Mouse (Mus musculus) ES-E14 (cell line): ENCODE data around the gene Pakap. TPM values are rescaled to one million over a fixed set of nuclear protein-coding genes. Genes with fewer than 3 reads are reported as not detected.

ENCODE experiments used
- DNase-seq: peaks from one replicate; pipeline ENCODE4 v3.0.0-alpha.2; 2013; ENCODE audit warnings: low read depth, low spot score
- H3K27ac ChIP-seq: 2 replicates; pipeline ENCODE4 v1.5.1; 2012; ENCODE audit warnings: low read depth, mild to moderate bottlenecking, low read length, moderate library complexity, mixed read lengths; ENCODE audit not compliant: poor library complexity, insufficient read depth, severe bottlenecking
- H3K36me3 ChIP-seq: 2 replicates; pipeline ENCODE4 v1.6.1; 2012; ENCODE audit warnings: mild to moderate bottlenecking, low read length, moderate library complexity, mixed read lengths; ENCODE audit not compliant: control insufficient read depth, poor library complexity, insufficient read depth, severe bottlenecking
- H3K4me1 ChIP-seq, 2 experiments: fragments of 150-350 bp in 1 of 2; sonication (generic) in 1 of 2; 2 replicates each; pipeline ENCODE4 v1.6.1; 2012; ENCODE audit warnings: low read length in 2 of 2, mild to moderate bottlenecking in 1 of 2, mixed read lengths in 1 of 2; ENCODE audit not compliant: control insufficient read depth in 2 of 2, insufficient read depth in 2 of 2, poor library complexity in 1 of 2
- H3K4me3 ChIP-seq, 2 experiments: fragments of 150-350 bp in 1 of 2; sonication (generic) in 1 of 2; 2 replicates each; pipeline ENCODE4 v1.5.1; 2012; ENCODE audit warnings: low read length in 2 of 2, low read depth in 1 of 2, mild to moderate bottlenecking in 1 of 2, mixed read lengths in 1 of 2; ENCODE audit not compliant: insufficient read depth in 1 of 2, poor library complexity in 1 of 2, severe bottlenecking in 1 of 2
- H3K9ac ChIP-seq: 2 replicates; pipeline ENCODE4 v1.6.1; 2012; ENCODE audit warnings: low read depth, mild to moderate bottlenecking, low read length, mixed read lengths; ENCODE audit not compliant: poor library complexity, insufficient read depth, severe bottlenecking
- H3K9me3 ChIP-seq: fragments of 150-350 bp; sonication (generic); 2 replicates; pipeline ENCODE4 v1.6.1; 2012; ENCODE audit warnings: low read depth, mild to moderate bottlenecking, low read length; ENCODE audit not compliant: control insufficient read depth, insufficient read depth
- CHD2 ChIP-seq: IDR thresholded peaks from 2 replicates; pipeline ENCODE4 v1.6.1; 2014; ENCODE audit warnings: mild to moderate bottlenecking, low read depth, low read length, inconsistent platforms
- HCFC1 ChIP-seq: IDR thresholded peaks from 2 replicates; pipeline ENCODE4 v1.6.1; 2012; ENCODE audit warnings: low read length, inconsistent platforms, borderline replicate concordance; ENCODE audit not compliant: insufficient read depth
- MAFK ChIP-seq: IDR thresholded peaks from 2 replicates; pipeline ENCODE4 v1.6.1; 2014; ENCODE audit warnings: mild to moderate bottlenecking, low read depth, low read length, inconsistent platforms; ENCODE audit not compliant: insufficient read depth
- ZC3H11A ChIP-seq: IDR thresholded peaks from 2 replicates; pipeline ENCODE4 v1.6.1; 2012; ENCODE audit warnings: low read depth, mild to moderate bottlenecking, inconsistent platforms, low read length, borderline replicate concordance
- ZNF384 ChIP-seq: IDR thresholded peaks from 2 replicates; pipeline ENCODE4 v1.6.1; 2012; ENCODE audit warnings: low read depth, low read length, inconsistent platforms
- in situ Hi-C, 2 experiments: fragments of 600-800 bp; cut with MboI; formaldehyde crosslinking; loops; one replicate each; pipeline ENCODE4 v1.15.1; 2025; ENCODE audit warnings: low sequenced_read_pairs in 2 of 2, inconsistent platforms in 1 of 2; ENCODE audit not compliant: unreplicated experiment in 2 of 2
- total RNA-seq: library from RNA; depleted of rRNA; stranded (reverse); fragments of 300-350 nt; gene quantifications from 2 replicates; pipeline ENCODE4 v1.2.3, GENCODE M21; 2012

Gene Pakap
- total RNA-seq, 1 experiment: 5.8 TPM

- H3K36me3 ChIP-seq: no peaks in the 10 kb centered on the region
- H3K4me3 ChIP-seq: no peak overlapping the region; a peak in 1 of 4 replicates
- no peak overlapping the region for H3K9ac ChIP-seq
- H3K4me1 ChIP-seq: peaks cover 2 to 8% of the 10 kb centered on the region in 2 experiments; a peak in 3 of 4 replicates
- DNase-seq: no peak
- no peaks in the 10 kb centered on the region for H3K9me3 ChIP-seq
- TF ChIP-seq MAFK: no peak
- in situ Hi-C loops: no loop called here
- H3K27ac ChIP-seq: no peak overlapping the region
Measured at GRCm38 (mm10) chr4:57914193-57915190, 346.5 kb downstream of the Pakap start.

- H3K36me3 ChIP-seq: no peaks in the 10 kb centered on the region
- no peak overlapping the region for H3K27ac ChIP-seq
- no peaks in the 10 kb centered on the region for H3K9me3 ChIP-seq
- no peak for DNase-seq
- H3K9ac ChIP-seq: no peak overlapping the region
- in situ Hi-C loops: no loop called here
- TF ChIP-seq HCFC1 (no peak), ZC3H11A (no peak)
- peak overlapping the region; percentile 11 to 41; a peak in 2 of 4 replicates for H3K4me3 ChIP-seq
- peaks cover 2 to 8% of the 10 kb centered on the region in 2 experiments; a peak in 3 of 4 replicates for H3K4me1 ChIP-seq
Measured at GRCm38 (mm10) chr4:57915216-57915965, 347.4 kb downstream of the Pakap start.

- H3K9me3 ChIP-seq: no peaks in the 10 kb centered on the region
- peaks cover 2 to 11% of the 10 kb centered on the region in 2 experiments; a peak in 3 of 4 replicates for H3K4me1 ChIP-seq
- DNase-seq: no peak
- TF ChIP-seq HCFC1 (no peak), CHD2 (no peak), ZC3H11A (no peak), MAFK (no peak), ZNF384 (no peak)
- in situ Hi-C loops: no loop called here
- H3K36me3 ChIP-seq: no peaks in the 10 kb centered on the region
- no peak within 1 kb of the TSS for H3K9ac ChIP-seq
- H3K27ac ChIP-seq: no peak within 1 kb of the TSS
- H3K4me3 ChIP-seq: peak within 1 kb of the TSS; percentile 11 to 41; a peak in 2 of 4 replicates
Measured at GRCm38 (mm10) chr4:57916201-57916661, 348.3 kb downstream of the Pakap start, which contains the start of gene D630039A03Rik. Gene D630039A03Rik (minus strand): TSS chr4:57916297.

GRCm38 (mm10) chr4:57916711-57917110 is 348.7 kb downstream of the Pakap start:
- H3K4me3 ChIP-seq: no peak overlapping the region
- H3K27ac ChIP-seq: no peak overlapping the region
- no peak for DNase-seq
- TF ChIP-seq ZC3H11A (no peak), MAFK (no peak), CHD2 (no peak), HCFC1 (no peak), ZNF384 (no peak)
- H3K4me1 ChIP-seq: peaks cover 2 to 12% of the 10 kb centered on the region in 2 experiments; a peak in 3 of 4 replicates
- H3K9ac ChIP-seq: no peak overlapping the region
- H3K9me3 ChIP-seq: no peaks in the 10 kb centered on the region
- H3K36me3 ChIP-seq: no peaks in the 10 kb centered on the region
- in situ Hi-C loops: no loop called here
